Mouse (Mus musculus): ENCODE data around the gene Tmem247. TPM values are rescaled to one million over a fixed set of nuclear protein-coding genes. Genes with fewer than 3 reads are reported as not detected.
A peak's percentile ranks its signal among the peaks of the same experiment; 100 is the strongest.

Gene Tmem247
- total RNA-seq, 2 experiments from 2014 or later: not detected

GRCm38 (mm10) chr17:86913003-86913607 is 4.0 kb upstream of the Tmem247 start:
- no peak for DNase-seq (ENCODE audit: low spot score in 2 of 2)

GRCm38 (mm10) chr17:86915540-86915939 is 1.6 kb upstream of the Tmem247 start:
- DNase-seq (ENCODE audit: low spot score in 2 of 2): no peak

GRCm38 (mm10) chr17:86918786-86919185 is 1.6 kb downstream of the Tmem247 start:
- DNase-seq (ENCODE audit: low spot score in 2 of 2): no peak

- no peak for DNase-seq (ENCODE audit: low spot score in 2 of 2)
These were observed 2.6 kb downstream of the Tmem247 start for GRCm38 (mm10) chr17:86919729-86920128.

- DNase-seq (ENCODE audit: low spot score in 2 of 2): no peak
These were observed 7.5 kb downstream of the Tmem247 start for GRCm38 (mm10) chr17:86924679-86925078.

- DNase-seq (ENCODE audit: low spot score in 2 of 2): no peak
These were observed 9.7 kb downstream of the Tmem247 start for GRCm38 (mm10) chr17:86926836-86927235.

GRCm38 (mm10) chr17:86929355-86929754 is 12.2 kb downstream of the Tmem247 start:
- DNase-seq (ENCODE audit: low spot score in 2 of 2): no peak

- no peak for DNase-seq (ENCODE audit: low spot score in 2 of 2)
These were observed 12.8 kb downstream of the Tmem247 start for GRCm38 (mm10) chr17:86929981-86930380.

- DNase-seq (ENCODE audit: low spot score in 2 of 2): no peak
These were observed 15.7 kb downstream of the Tmem247 start for GRCm38 (mm10) chr17:86932896-86933295.

GRCm38 (mm10) chr17:86937064-86937463 is 19.9 kb downstream of the Tmem247 start:
- DNase-seq (ENCODE audit: low spot score in 2 of 2): no peak

GRCm38 (mm10) chr17:86937497-86938155 is 20.5 kb downstream of the Tmem247 start:
- DNase-seq (ENCODE audit: low spot score in 2 of 2): peak; percentile 67 to 77

- no peak for DNase-seq (ENCODE audit: low spot score in 2 of 2)
These were observed 21.5 kb downstream of the Tmem247 start for GRCm38 (mm10) chr17:86938683-86939082.

GRCm38 (mm10) chr17:86942112-86942511 is 25.0 kb downstream of the Tmem247 start:
- no peak for DNase-seq (ENCODE audit: low spot score in 2 of 2)

GRCm38 (mm10) chr17:86943158-86943557 is 26.0 kb downstream of the Tmem247 start:
- DNase-seq (ENCODE audit: low spot score in 2 of 2): no peak

GRCm38 (mm10) chr17:86946078-86946477 is 28.9 kb downstream of the Tmem247 start:
- DNase-seq (ENCODE audit: low spot score in 2 of 2): no peak

- peak; percentile 32 to 73 for DNase-seq (ENCODE audit: low spot score in 2 of 2)
These were observed 31.0 kb downstream of the Tmem247 start, which contains the start of gene Atp6v1e2 for GRCm38 (mm10) chr17:86947840-86948796. TSS of gene Atp6v1e2 (minus strand) at chr17:86947897.

GRCm38 (mm10) chr17:86948801-86949200 is 31.7 kb downstream of the Tmem247 start:
- peak; percentile 54 to 73 for DNase-seq (ENCODE audit: low spot score in 2 of 2)

GRCm38 (mm10) chr17:86957239-86957638 is 40.1 kb downstream of the Tmem247 start:
- no peak for DNase-seq (ENCODE audit: low spot score in 2 of 2)

- DNase-seq (ENCODE audit: low spot score in 2 of 2): peak in 1 of 2 experiments; percentile 4
These were observed 40.8 kb downstream of the Tmem247 start for GRCm38 (mm10) chr17:86957968-86958367.

- DNase-seq (ENCODE audit: low spot score in 2 of 2): peak in 1 of 2 experiments; percentile 61
These were observed 44.2 kb downstream of the Tmem247 start for GRCm38 (mm10) chr17:86961301-86961841.

- DNase-seq (ENCODE audit: low spot score in 2 of 2): peak; percentile 72 to 91
These were observed 45.2 kb downstream of the Tmem247 start for GRCm38 (mm10) chr17:86962297-86962893.

Measured in gastrocnemius, postnatal 4 days (tissue).